In genomic region chr3:94837959-94838496, GRCm38 (mm10) we compare ENCODE assay signal across 8 mouse cellular contexts. TPM values are rescaled to one million over a fixed set of nuclear protein-coding genes. Genes with fewer than 3 reads are reported as not detected.
A peak's percentile ranks its signal among the peaks of the same experiment; 100 is the strongest.
DNase-seq lines count a peak whose midpoint lies in the region; ATAC-seq lines count a peak whose summit lies in the region.

No protein-coding gene starts in this region.

- peak; percentile 74 for ATAC-seq in intestine, embryonic 16.5 days

- H3K4me1 ChIP-seq in intestine, embryonic 16.5 days (ENCODE audit: control insufficient read depth, insufficient read depth, low read length), result 0 out of 2 replicates have a peak, but pooled peaks cover 3% of the 10 kb centered on the region
- peaks cover 21% of the 10 kb centered on the region for H3K4me1 ChIP-seq in midbrain, embryonic 10.5 days

- 0% methylated on average over 46 of the region's 62 CpGs for WGBS in intestine, embryonic 16.5 days
- 2% methylated on average over 60 of the region's 62 CpGs for WGBS in midbrain, embryonic 10.5 days

- peak overlapping the region; percentile 71 for H3K4me3 ChIP-seq in intestine, embryonic 16.5 days (ENCODE audit: low read length)
- peak overlapping the region; percentile 80 for H3K4me3 ChIP-seq in midbrain, embryonic 10.5 days

- no peaks in the 10 kb centered on the region for H3K36me3 ChIP-seq in intestine, embryonic 16.5 days (ENCODE audit: control insufficient read depth, insufficient read depth, low read length)
- 0 out of 2 replicates have a peak, but pooled peaks cover 3% of the 10 kb centered on the region for H3K36me3 ChIP-seq in midbrain, embryonic 10.5 days

- peak; percentile 90 for DNase-seq in adrenal gland, adult 2 months
- peak; percentile 87 for DNase-seq in embryo, embryonic 11 days
- DNase-seq in gastrocnemius, postnatal 4 days (ENCODE audit: low spot score in 2 of 2), result peak; percentile 82 to 86
- peak; percentile 90 to 91 for DNase-seq in left cerebral cortex, postnatal 36 days (ENCODE audit: low spot score in 2 of 2)
- peak; percentile 81 for DNase-seq in midbrain, embryonic 10.5 days (ENCODE audit: low spot score)
- peak; percentile 85 to 88 for DNase-seq in right cerebral cortex, postnatal 36 days (ENCODE audit: low spot score in 2 of 2)
- DNase-seq in urinary bladder, postnatal 4 days (ENCODE audit: low spot score in 2 of 2), result peak; percentile 83 to 84

- peak overlapping the region; percentile 97 for H3K27ac ChIP-seq in intestine, embryonic 16.5 days (ENCODE audit: low read length)
- H3K27ac ChIP-seq in midbrain, embryonic 10.5 days (replicated peaks), result peak overlapping the region; percentile 99

- H3K27me3 ChIP-seq in intestine, embryonic 16.5 days (replicated peaks; ENCODE audit: control insufficient read depth, insufficient read depth, low read length), result no peaks in the 10 kb centered on the region
- no peaks in the 10 kb centered on the region for H3K27me3 ChIP-seq in midbrain, embryonic 10.5 days (ENCODE audit: low read depth, poor library complexity, severe bottlenecking)

- peaks cover 2% of the 10 kb centered on the region; the same call in 1 of the 2 replicates for H3K9me3 ChIP-seq in intestine, embryonic 16.5 days (ENCODE audit: control insufficient read depth, low read length)
- H3K9me3 ChIP-seq in midbrain, embryonic 10.5 days (replicated peaks), result no peaks in the 10 kb centered on the region

- peak overlapping the region; percentile 83 for H3K9ac ChIP-seq in intestine, embryonic 16.5 days (ENCODE audit: low read depth, low read length)

- H3K4me2 ChIP-seq in intestine, embryonic 16.5 days (ENCODE audit: low read depth, low read length), result peak overlapping the region; percentile 62

- intact Hi-C loops in left cerebral cortex, postnatal 36 days (cut with DNase I), result loop anchor here (1.0 kb wide), 2 partner anchors 17 to 256 kb away; partner anchors contain the start of gene Snx27

RNA-seq across cellular contexts. Expression of gene Pogz, which starts 0.7 kb away (rescaled TPM):
- total RNA-seq in adrenal gland, adult 2 months (2021), result 10 to 100 TPM; 27.0 to 36.2 TPM
- polyA plus RNA-seq in adrenal gland, adult 2 months (2012; rRNA removed), result 27.6 and 35.8 TPM in 2 replicates
- 10 to 100 TPM; 38.4 to 39.2 TPM for total RNA-seq in gastrocnemius, postnatal 4 days (2021)
- 9.2 and 9.9 TPM in 2 replicates for polyA plus RNA-seq in intestine, embryonic 16.5 days (2015; fragmentation: Nextera tagmentation; extraction: Ambion mirVana)
- total RNA-seq in left cerebral cortex, postnatal 36 days (2021), result 10 to 100 TPM; 48.9 to 69.1 TPM
- polyA plus RNA-seq in midbrain, embryonic 10.5 days (2016; fragmentation: Nextera tagmentation; extraction: Ambion mirVana), result 17.9 and 21.7 TPM in 2 replicates

RNA-seq across cellular contexts. Expression of gene Psmb4, which starts 48.7 kb away (rescaled TPM):
- total RNA-seq in adrenal gland, adult 2 months (2021), result 100 to 1,000 TPM; 203 to 297 TPM
- polyA plus RNA-seq in adrenal gland, adult 2 months (2012; rRNA removed), result 236 and 248 TPM in 2 replicates
- 100 to 1,000 TPM; 330 to 360 TPM for total RNA-seq in gastrocnemius, postnatal 4 days (2021)
- polyA plus RNA-seq in intestine, embryonic 16.5 days (2015; fragmentation: Nextera tagmentation; extraction: Ambion mirVana), result 299 and 315 TPM in 2 replicates
- total RNA-seq in left cerebral cortex, postnatal 36 days (2021), result 100 to 1,000 TPM; 267 TPM
- polyA plus RNA-seq in midbrain, embryonic 10.5 days (2016; fragmentation: Nextera tagmentation; extraction: Ambion mirVana), result 349 and 357 TPM in 2 replicates

RNA-seq across cellular contexts. Expression of gene Cgn, which starts 51.7 kb away (rescaled TPM):
- 1 to 10 TPM; 1.2 to 1.4 TPM for total RNA-seq in adrenal gland, adult 2 months (2021)
- 0.18 and 0.28 TPM in 2 replicates for polyA plus RNA-seq in adrenal gland, adult 2 months (2012; rRNA removed)
- under 1 TPM; 0.61 to 0.88 TPM for total RNA-seq in gastrocnemius, postnatal 4 days (2021)
- polyA plus RNA-seq in intestine, embryonic 16.5 days (2015; fragmentation: Nextera tagmentation; extraction: Ambion mirVana), result 80.9 and 90.7 TPM in 2 replicates
- 1 to 10 TPM; 2.9 to 4.0 TPM for total RNA-seq in left cerebral cortex, postnatal 36 days (2021)
- polyA plus RNA-seq in midbrain, embryonic 10.5 days (2016; fragmentation: Nextera tagmentation; extraction: Ambion mirVana), result 5.7 and 5.9 TPM in 2 replicates

Comparison
In these comparisons a context has a peak if more than half of its experiments do, and no peak if none do; other contexts are left out.
1. Peak in every context shown above with its lines: DNase-seq, ATAC-seq, H3K4me3 ChIP-seq and H3K27ac ChIP-seq.